Mouse (Mus musculus): ENCODE data around the gene Atp8b2.

GRCm38 (mm10) chr3:89912543-89913391 lies 50.5 kb downstream of the Atp8b2 start, which contains the start of gene Il6ra:
- TF ChIP-seq CTCF (IDR thresholded peaks at IDR 0.05; ENCODE audit: low read depth, low read length) (no peak), POLR2AphosphoS5 (IDR thresholded peaks at IDR 0.05; ENCODE audit: insufficient replicate concordance, low read depth, low read length) (no peak), TAL1 (conservative IDR thresholded peaks at IDR 0.05; ENCODE audit: low read depth, low read length) (no peak)

Measured in G1E (cell line).